Mouse (Mus musculus) left cerebral cortex, adult 8-10 months (tissue): ENCODE results near the gene Ank. TPM values are rescaled to one million over a fixed set of nuclear protein-coding genes. Genes with fewer than 3 reads are reported as not detected.
A peak's percentile ranks its signal among the peaks of the same experiment; 100 is the strongest.

Source experiments
- DNase-seq, 2 experiments: peaks; one replicate each; pipeline ENCODE4 v3.0.0; 2022; ENCODE audit warnings: low spot score in 2 of 2
- total RNA-seq, 4 experiments: library from RNA; stranded (reverse); gene quantifications; 2 replicates each; pipeline ENCODE4 v1.2.4; 2022

Gene Ank
- total RNA-seq, 4 experiments from 2014 or later, result 195 to 201 (median 197) TPM

GRCm38 (mm10) chr15:27496596-27497299 lies 30.3 kb downstream of the Ank start:
- no peak for DNase-seq

- DNase-seq, result no peak
Observed at GRCm38 (mm10) chr15:27497300-27497997, 31.0 kb downstream of the Ank start.

GRCm38 (mm10) chr15:27498078-27498477 lies 31.6 kb downstream of the Ank start:
- no peak for DNase-seq

- DNase-seq, result no peak
Observed at GRCm38 (mm10) chr15:27500390-27500789, 33.9 kb downstream of the Ank start.

- DNase-seq, result no peak
Observed at GRCm38 (mm10) chr15:27502338-27502737, 35.9 kb downstream of the Ank start.

GRCm38 (mm10) chr15:27503221-27503620 lies 36.7 kb downstream of the Ank start:
- peak in 1 of 2 experiments; percentile 61 for DNase-seq

GRCm38 (mm10) chr15:27503801-27504730 lies 37.6 kb downstream of the Ank start:
- DNase-seq, result no peak

GRCm38 (mm10) chr15:27506127-27506886 lies 39.8 kb downstream of the Ank start:
- no peak for DNase-seq

GRCm38 (mm10) chr15:27506893-27507596 lies 40.6 kb downstream of the Ank start:
- no peak for DNase-seq

GRCm38 (mm10) chr15:27508169-27508568 lies 41.7 kb downstream of the Ank start:
- DNase-seq, result no peak

- peak in 1 of 2 experiments; percentile 79 for DNase-seq
Observed at GRCm38 (mm10) chr15:27508982-27509381, 42.5 kb downstream of the Ank start.

GRCm38 (mm10) chr15:27516927-27517326 lies 50.5 kb downstream of the Ank start:
- no peak for DNase-seq

- no peak for DNase-seq
Observed at GRCm38 (mm10) chr15:27518026-27518425, 51.5 kb downstream of the Ank start.

- DNase-seq, result no peak
Observed at GRCm38 (mm10) chr15:27519857-27520256, 53.4 kb downstream of the Ank start.

GRCm38 (mm10) chr15:27525233-27526005 lies 58.9 kb downstream of the Ank start:
- no peak for DNase-seq

GRCm38 (mm10) chr15:27528896-27529295 lies 62.4 kb downstream of the Ank start:
- DNase-seq, result no peak

GRCm38 (mm10) chr15:27530023-27530422 lies 63.5 kb downstream of the Ank start:
- DNase-seq, result no peak

GRCm38 (mm10) chr15:27533036-27533435 lies 66.6 kb downstream of the Ank start:
- no peak for DNase-seq

- no peak for DNase-seq
Observed at GRCm38 (mm10) chr15:27535681-27536080, 69.2 kb downstream of the Ank start.

GRCm38 (mm10) chr15:27536186-27536585 lies 69.7 kb downstream of the Ank start:
- DNase-seq, result no peak
